Mouse (Mus musculus): Measurements from ENCODE around the gene Actl6a. TPM values are rescaled to one million over a fixed set of nuclear protein-coding genes. Genes with fewer than 3 reads are reported as not detected.
"Not testable (repeated sequence)": the region's sequence is repeated elsewhere in the genome, so short reads cannot be mapped to it uniquely, and the experiment has no call there.

The Actl6a gene
- total and polyA plus RNA-seq, 2 experiments from 2014 or later = 58.0 to 68.2 TPM

GRCm38 (mm10) chr3:32708052-32708367 is 1.9 kb downstream of the Actl6a start:
- Histone ChIP-seq H3K36me3 (replicated peaks; ENCODE audit: control insufficient read depth, insufficient read depth, low read length) (peaks cover 17% of the 10 kb centered on the region), H3K27me3 (ENCODE audit: control insufficient read depth, insufficient read depth, low read length) (no peaks in the 10 kb centered on the region), H3K27ac (ENCODE audit: low read depth) (no peak overlapping the region), H3K9ac (replicated peaks; ENCODE audit: low read depth, low read length) (0 out of 2 replicates have a peak overlapping the region, but pooled peaks have one; percentile 33), H3K4me2 (ENCODE audit: low read depth, low read length) (peak overlapping the region; percentile 88), H3K9me3 (replicated peaks; ENCODE audit: control insufficient read depth, low read length) (no peaks in the 10 kb centered on the region), H3K4me1 (ENCODE audit: control insufficient read depth, insufficient read depth) (peaks cover 8% of the 10 kb centered on the region; the same call in 1 of the 2 replicates), H3K4me3 (ENCODE audit: low read depth, low read length) (peak overlapping the region; percentile 77)
- DNase-seq (ENCODE audit: low spot score) (no peak), ATAC-seq (ENCODE audit: insufficient read depth, low read depth) (no peak)
- WGBS = 3% methylated on average over 4 of the region's 4 CpGs
- TF ChIP-seq EP300 (IDR thresholded peaks at IDR 0.05; ENCODE audit: low read depth) (no peak), CTCF (IDR thresholded peaks at IDR 0.05; ENCODE audit: low read depth) (no peak)

GRCm38 (mm10) chr3:32708368-32709231 is 2.5 kb downstream of the Actl6a start:
- Histone ChIP-seq H3K9ac (replicated peaks; ENCODE audit: low read depth, low read length) (peak overlapping the region; percentile 86), H3K4me2 (ENCODE audit: low read depth, low read length) (peak overlapping the region; percentile 88), H3K36me3 (replicated peaks; ENCODE audit: control insufficient read depth, insufficient read depth, low read length) (peaks cover 23% of the 10 kb centered on the region), H3K4me1 (ENCODE audit: control insufficient read depth, insufficient read depth) (peaks cover 8% of the 10 kb centered on the region; the same call in 1 of the 2 replicates), H3K27ac (ENCODE audit: low read depth) (peak overlapping the region; percentile 88), H3K4me3 (ENCODE audit: low read depth, low read length) (peak overlapping the region; percentile 77), H3K27me3 (ENCODE audit: control insufficient read depth, insufficient read depth, low read length) (no peaks in the 10 kb centered on the region), H3K9me3 (replicated peaks; ENCODE audit: control insufficient read depth, low read length) (no peaks in the 10 kb centered on the region)
- DNase-seq (ENCODE audit: low spot score) = peak; percentile 99
- ATAC-seq (ENCODE audit: insufficient read depth, low read depth) = peak; percentile 99
- TF ChIP-seq CTCF (IDR thresholded peaks at IDR 0.05; ENCODE audit: low read depth) (no peak; the same call in 1 of the 2 replicates), EP300 (IDR thresholded peaks at IDR 0.05; ENCODE audit: low read depth) (peak; percentile 35; the same call in 1 of the 2 replicates)
- WGBS = under 1% methylated on average over 90 of the region's 90 CpGs

- peaks cover 8% of the 10 kb centered on the region; the same call in 1 of the 2 replicates for H3K4me1 ChIP-seq (ENCODE audit: control insufficient read depth, insufficient read depth)
- ATAC-seq (ENCODE audit: insufficient read depth, low read depth) = no peak
These were observed 3.3 kb downstream of the Actl6a start for GRCm38 (mm10) chr3:32709388-32709787.

GRCm38 (mm10) chr3:32713711-32714110 is 7.6 kb downstream of the Actl6a start:
- 93% methylated on average over 3 of the region's 3 CpGs for WGBS
- peaks cover 8% of the 10 kb centered on the region; the same call in 1 of the 2 replicates for H3K4me1 ChIP-seq (ENCODE audit: control insufficient read depth, insufficient read depth)

More at GRCm38 (mm10) chr3:32709388-32709787, 3.3 kb downstream of the Actl6a start:
- no peak for DNase-seq (ENCODE audit: low spot score)
- Histone ChIP-seq H3K4me2 (ENCODE audit: low read depth, low read length) (peak overlapping the region; percentile 88), H3K9ac (replicated peaks; ENCODE audit: low read depth, low read length) (peak overlapping the region; percentile 86), H3K27ac (ENCODE audit: low read depth) (peak overlapping the region; percentile 88), H3K27me3 (ENCODE audit: control insufficient read depth, insufficient read depth, low read length) (no peaks in the 10 kb centered on the region), H3K4me3 (ENCODE audit: low read depth, low read length) (peak overlapping the region; percentile 77), H3K36me3 (replicated peaks; ENCODE audit: control insufficient read depth, insufficient read depth, low read length) (peaks cover 28% of the 10 kb centered on the region), H3K9me3 (replicated peaks; ENCODE audit: control insufficient read depth, low read length) (no peaks in the 10 kb centered on the region)
- WGBS = 8% methylated on average over 9 of the region's 9 CpGs
- TF ChIP-seq EP300 (IDR thresholded peaks at IDR 0.05; ENCODE audit: low read depth) (no peak), CTCF (IDR thresholded peaks at IDR 0.05; ENCODE audit: low read depth) (no peak)

GRCm38 (mm10) chr3:32717403-32717802 is 11.3 kb downstream of the Actl6a start:
- ATAC-seq (ENCODE audit: insufficient read depth, low read depth); H3K9me3 ChIP-seq (replicated peaks; ENCODE audit: control insufficient read depth, low read length); H3K4me3 ChIP-seq (ENCODE audit: low read depth, low read length); H3K27me3 ChIP-seq (ENCODE audit: control insufficient read depth, insufficient read depth, low read length); H3K27ac ChIP-seq (ENCODE audit: low read depth); DNase-seq (ENCODE audit: low spot score); H3K9ac ChIP-seq (replicated peaks; ENCODE audit: low read depth, low read length); H3K4me2 ChIP-seq (ENCODE audit: low read depth, low read length); H3K4me1 ChIP-seq (ENCODE audit: control insufficient read depth, insufficient read depth): not testable (repeated sequence)
- H3K36me3 ChIP-seq (replicated peaks; ENCODE audit: control insufficient read depth, insufficient read depth, low read length) = peaks cover 93% of the 10 kb centered on the region
- WGBS = 93% methylated on average over 6 of the region's 6 CpGs

More at GRCm38 (mm10) chr3:32713711-32714110, 7.6 kb downstream of the Actl6a start:
- Histone ChIP-seq H3K36me3 (replicated peaks; ENCODE audit: control insufficient read depth, insufficient read depth, low read length) (peaks cover 69% of the 10 kb centered on the region), H3K4me2 (ENCODE audit: low read depth, low read length) (no peak overlapping the region), H3K4me3 (ENCODE audit: low read depth, low read length) (no peak overlapping the region), H3K27me3 (ENCODE audit: control insufficient read depth, insufficient read depth, low read length) (no peaks in the 10 kb centered on the region), H3K9ac (replicated peaks; ENCODE audit: low read depth, low read length) (no peak overlapping the region), H3K9me3 (replicated peaks; ENCODE audit: control insufficient read depth, low read length) (no peaks in the 10 kb centered on the region), H3K27ac (ENCODE audit: low read depth) (no peak overlapping the region)
- TF ChIP-seq CTCF (IDR thresholded peaks at IDR 0.05; ENCODE audit: low read depth) (no peak), EP300 (IDR thresholded peaks at IDR 0.05; ENCODE audit: low read depth) (no peak)
- ATAC-seq (ENCODE audit: insufficient read depth, low read depth) (no peak), DNase-seq (ENCODE audit: low spot score) (no peak)

Measured in heart, postnatal 0 days (tissue).